Mouse (Mus musculus) limb, embryonic 13.5 days (tissue): ENCODE measurements around the gene Prpf31. TPM values are rescaled to one million over a fixed set of nuclear protein-coding genes. Genes with fewer than 3 reads are reported as not detected.

Experiments
- ATAC-seq: fragments of 200-750 bp; cut with Nextera tagmentation; 2 replicates; pipeline ENCODE4 v1.8.0; 2017; ENCODE audit warnings: low read depth, moderate number of reproducible peaks, moderate TSS enrichment; ENCODE audit not compliant: low FRiP score
- H3K27ac ChIP-seq: fragments of 300-500 bp; sonication (generic); 2 replicates; pipeline ENCODE4 v1.5.1; 2015; ENCODE audit warnings: inconsistent platforms, mild to moderate bottlenecking, moderate library complexity
- H3K27me3 ChIP-seq: fragments of 300-500 bp; sonication (generic); 2 replicates; pipeline ENCODE4 v1.6.1; 2015; ENCODE audit warnings: mild to moderate bottlenecking, inconsistent platforms
- H3K36me3 ChIP-seq: fragments of 300-500 bp; sonication (generic); 2 replicates; pipeline ENCODE4 v1.6.1; 2015; ENCODE audit warnings: inconsistent platforms, mild to moderate bottlenecking, moderate library complexity
- H3K4me1 ChIP-seq: fragments of 300-500 bp; sonication (generic); 2 replicates; pipeline ENCODE4 v1.6.1; 2015; ENCODE audit warnings: inconsistent platforms
- H3K4me2 ChIP-seq: fragments of 300-500 bp; sonication (generic); replicated peaks from 2 replicates; pipeline ENCODE4 v1.6.1; 2015; ENCODE audit warnings: inconsistent platforms, mild to moderate bottlenecking, moderate library complexity
- H3K4me3 ChIP-seq: fragments of 300-500 bp; sonication (generic); 2 replicates; pipeline ENCODE4 v1.5.1; 2015; ENCODE audit warnings: moderate library complexity, mild to moderate bottlenecking, inconsistent platforms
- H3K9ac ChIP-seq: fragments of 300-500 bp; sonication (generic); 2 replicates; pipeline ENCODE4 v1.6.1; 2015; ENCODE audit warnings: mild to moderate bottlenecking, inconsistent platforms
- H3K9me3 ChIP-seq: fragments of 300-500 bp; sonication (generic); 2 replicates; pipeline ENCODE4 v1.6.1; 2016; ENCODE audit warnings: inconsistent platforms
- WGBS: fragments of 180-500 bp; shearing (Covaris S2); methylation state at CpG from one replicate; pipeline ENCODE4 v1.1.7; 2015; 5-methylcytosine and 5-hydroxymethylcytosine counted together
- polyA plus RNA-seq: library from polyadenylated mRNA; unstranded; fragments of >200 nt; fragmentation: Nextera tagmentation; extraction: Ambion mirVana; gene quantifications from 2 replicates; pipeline ENCODE4 v1.2.1, GENCODE M21; 2015

Gene Prpf31
- polyA plus RNA-seq, 1 experiment from 2014 or later = 121 TPM

GRCm38 (mm10) chr7:3606798-3607197 is 23.0 kb upstream of the Prpf31 start:
- Histone ChIP-seq H3K4me3 (no peak overlapping the region), H3K4me2 (no peak overlapping the region), H3K27me3 (no peaks in the 10 kb centered on the region), H3K9me3 (no peaks in the 10 kb centered on the region), H3K27ac (no peak overlapping the region), H3K4me1 (no peaks in the 10 kb centered on the region), H3K9ac (no peak overlapping the region), H3K36me3 (no peaks in the 10 kb centered on the region)
- 28% methylated on average over 2 of the region's 2 CpGs for WGBS
- ATAC-seq = no peak

- H3K27me3 ChIP-seq = no peaks in the 10 kb centered on the region
- H3K27ac ChIP-seq = no peak overlapping the region
- no peak for ATAC-seq
- H3K36me3 ChIP-seq = no peaks in the 10 kb centered on the region
- no peaks in the 10 kb centered on the region for H3K4me1 ChIP-seq
- no peaks in the 10 kb centered on the region for H3K9me3 ChIP-seq
- H3K9ac ChIP-seq = no peak overlapping the region
- WGBS = 69% methylated on average over 6 of the region's 6 CpGs
- H3K4me3 ChIP-seq = no peak overlapping the region
- H3K4me2 ChIP-seq = no peak overlapping the region
These were observed 22.4 kb upstream of the Prpf31 start for GRCm38 (mm10) chr7:3607391-3607790.

GRCm38 (mm10) chr7:3608668-3609067 is 21.1 kb upstream of the Prpf31 start:
- no peak overlapping the region for H3K9ac ChIP-seq
- ATAC-seq = no peak
- no peaks in the 10 kb centered on the region for H3K9me3 ChIP-seq
- H3K36me3 ChIP-seq = no peaks in the 10 kb centered on the region
- H3K27me3 ChIP-seq = no peaks in the 10 kb centered on the region
- H3K4me3 ChIP-seq = no peak overlapping the region
- H3K4me1 ChIP-seq = no peaks in the 10 kb centered on the region
- no peak overlapping the region for H3K4me2 ChIP-seq
- no peak overlapping the region for H3K27ac ChIP-seq
- 93% methylated on average over 3 of the region's 3 CpGs for WGBS

GRCm38 (mm10) chr7:3609082-3609481 is 20.7 kb upstream of the Prpf31 start:
- Histone ChIP-seq H3K4me2 (no peak overlapping the region), H3K27ac (no peak overlapping the region), H3K9ac (no peak overlapping the region), H3K27me3 (no peaks in the 10 kb centered on the region), H3K4me3 (no peak overlapping the region), H3K4me1 (no peaks in the 10 kb centered on the region), H3K36me3 (no peaks in the 10 kb centered on the region), H3K9me3 (no peaks in the 10 kb centered on the region)
- no peak for ATAC-seq
- 42% methylated on average over 3 of the region's 3 CpGs for WGBS

- no peaks in the 10 kb centered on the region for H3K4me1 ChIP-seq
- no peak overlapping the region for H3K4me3 ChIP-seq
- H3K4me2 ChIP-seq = no peak overlapping the region
- H3K27ac ChIP-seq = no peak overlapping the region
- no peaks in the 10 kb centered on the region for H3K9me3 ChIP-seq
- no peaks in the 10 kb centered on the region for H3K27me3 ChIP-seq
- H3K36me3 ChIP-seq = no peaks in the 10 kb centered on the region
- no peak overlapping the region for H3K9ac ChIP-seq
- ATAC-seq = no peak
- WGBS = 84% methylated on average over 3 of the region's 3 CpGs
These were observed 19.3 kb upstream of the Prpf31 start for GRCm38 (mm10) chr7:3610437-3610836.

GRCm38 (mm10) chr7:3611006-3611405 is 18.8 kb upstream of the Prpf31 start:
- Histone ChIP-seq H3K27ac (no peak overlapping the region), H3K4me2 (no peak overlapping the region), H3K9me3 (no peaks in the 10 kb centered on the region), H3K9ac (no peak overlapping the region), H3K36me3 (no peaks in the 10 kb centered on the region), H3K27me3 (no peaks in the 10 kb centered on the region), H3K4me3 (no peak overlapping the region), H3K4me1 (no peaks in the 10 kb centered on the region)
- ATAC-seq = no peak
- WGBS = 87% methylated on average over 13 of the region's 13 CpGs

GRCm38 (mm10) chr7:3614021-3614420 is 15.8 kb upstream of the Prpf31 start:
- no peaks in the 10 kb centered on the region for H3K27me3 ChIP-seq
- H3K36me3 ChIP-seq = peaks cover under 1% of the 10 kb centered on the region; the same call in 1 of the 2 replicates
- ATAC-seq = no peak
- no peak overlapping the region for H3K27ac ChIP-seq
- no peak overlapping the region for H3K4me3 ChIP-seq
- H3K4me2 ChIP-seq = no peak overlapping the region
- H3K9me3 ChIP-seq = no peaks in the 10 kb centered on the region
- peaks cover 9% of the 10 kb centered on the region; the same call in 1 of the 2 replicates for H3K4me1 ChIP-seq
- H3K9ac ChIP-seq = no peak overlapping the region
- 81% methylated on average over 3 of the region's 3 CpGs for WGBS

GRCm38 (mm10) chr7:3616057-3616388 is 13.8 kb upstream of the Prpf31 start, which contains the start of gene Oscar:
Gene Oscar (minus strand): TSS chr7:3616157.
- H3K36me3 ChIP-seq = peaks cover 21% of the 10 kb centered on the region
- H3K4me3 ChIP-seq = peak within 1 kb of the TSS; percentile 83
- peak within 1 kb of the TSS; percentile 88 for H3K4me2 ChIP-seq
- no peak for ATAC-seq
- H3K27me3 ChIP-seq = no peaks in the 10 kb centered on the region
- peaks cover 9% of the 10 kb centered on the region; the same call in 1 of the 2 replicates for H3K4me1 ChIP-seq
- H3K27ac ChIP-seq = no peak within 1 kb of the TSS
- H3K9ac ChIP-seq = no peak within 1 kb of the TSS
- no peaks in the 10 kb centered on the region for H3K9me3 ChIP-seq
- 83% methylated on average over 4 of the region's 4 CpGs for WGBS

- WGBS = 43% methylated on average over 6 of the region's 6 CpGs
- Histone ChIP-seq H3K27ac (no peak overlapping the region), H3K4me3 (peak overlapping the region; percentile 83), H3K27me3 (no peaks in the 10 kb centered on the region), H3K9me3 (no peaks in the 10 kb centered on the region), H3K36me3 (peaks cover 26% of the 10 kb centered on the region), H3K4me1 (peaks cover 9% of the 10 kb centered on the region; the same call in 1 of the 2 replicates), H3K4me2 (peak overlapping the region; percentile 88), H3K9ac (no peak overlapping the region; the same call in 1 of the 2 replicates)
- ATAC-seq = no peak
These were observed 13.2 kb upstream of the Prpf31 start for GRCm38 (mm10) chr7:3616389-3617241.

GRCm38 (mm10) chr7:3617242-3617995 is 12.4 kb upstream of the Prpf31 start, which contains the start of gene Ndufa3:
Gene Ndufa3 (plus strand): TSS chr7:3617373.
- Histone ChIP-seq H3K27me3 (no peaks in the 10 kb centered on the region), H3K4me3 (peak within 1 kb of the TSS; percentile 83), H3K4me2 (peak within 1 kb of the TSS; percentile 88), H3K36me3 (peaks cover 34% of the 10 kb centered on the region), H3K9me3 (no peaks in the 10 kb centered on the region), H3K4me1 (peaks cover 9% of the 10 kb centered on the region; the same call in 1 of the 2 replicates), H3K27ac (peak within 1 kb of the TSS; percentile 67), H3K9ac (peak within 1 kb of the TSS; percentile 91)
- ATAC-seq = peak; percentile 96
- WGBS = under 1% methylated on average over 32 of the region's 32 CpGs

GRCm38 (mm10) chr7:3629030-3629429 is 755 bp upstream of the Prpf31 start:
- peak overlapping the region; percentile 99 for H3K4me2 ChIP-seq
- ATAC-seq = peak; percentile 38
- H3K9me3 ChIP-seq = no peaks in the 10 kb centered on the region
- H3K9ac ChIP-seq = peak overlapping the region; percentile 90
- H3K36me3 ChIP-seq = peaks cover 53% of the 10 kb centered on the region
- peaks cover 23% of the 10 kb centered on the region for H3K4me1 ChIP-seq
- H3K4me3 ChIP-seq = peak overlapping the region; percentile 74
- 26% methylated on average over 4 of the region's 4 CpGs for WGBS
- H3K27me3 ChIP-seq = no peaks in the 10 kb centered on the region
- H3K27ac ChIP-seq = no peak overlapping the region

- Histone ChIP-seq H3K4me3 (peak overlapping the region; percentile 74), H3K9ac (peak overlapping the region; percentile 90), H3K4me1 (peaks cover 23% of the 10 kb centered on the region), H3K4me2 (peak overlapping the region; percentile 99), H3K9me3 (no peaks in the 10 kb centered on the region), H3K27ac (no peak overlapping the region), H3K27me3 (no peaks in the 10 kb centered on the region), H3K36me3 (peaks cover 55% of the 10 kb centered on the region)
- no peak for ATAC-seq
- 58% methylated on average over 3 of the region's 3 CpGs for WGBS
These were observed 662 bp downstream of the Prpf31 start for GRCm38 (mm10) chr7:3630478-3630815.
